Mouse (Mus musculus) kidney, postnatal 36 days (tissue): Measurements from ENCODE around the gene Fkbp6.

Experiments used
- DNase-seq, 2 experiments: peaks; one replicate each; pipeline ENCODE4 v3.0.0; 2021 to 2022; ENCODE audit warnings: mixed read lengths in 2 of 2

The Fkbp6 gene

GRCm38 (mm10) chr5:135351606-135352005, 1.8 kb upstream of the Fkbp6 start:
- no peak for DNase-seq

GRCm38 (mm10) chr5:135347511-135348011, 2.3 kb downstream of the Fkbp6 start:
- no peak for DNase-seq

GRCm38 (mm10) chr5:135346430-135346829, 3.4 kb downstream of the Fkbp6 start:
- DNase-seq: no peak

- peak in 1 of 2 experiments; percentile 27 for DNase-seq
Observed at GRCm38 (mm10) chr5:135345989-135346388, 3.9 kb downstream of the Fkbp6 start.

- peak; percentile 17 to 42 for DNase-seq
Observed at GRCm38 (mm10) chr5:135337575-135337974, 12.3 kb downstream of the Fkbp6 start.

GRCm38 (mm10) chr5:135331161-135331560, 18.7 kb downstream of the Fkbp6 start:
- DNase-seq: peak in 1 of 2 experiments; percentile 31

GRCm38 (mm10) chr5:135330201-135330600, 19.6 kb downstream of the Fkbp6 start:
- DNase-seq: no peak

- DNase-seq: no peak
Observed at GRCm38 (mm10) chr5:135329471-135329870, 20.4 kb downstream of the Fkbp6 start.

- DNase-seq: no peak
Observed at GRCm38 (mm10) chr5:135326121-135326659, 23.7 kb downstream of the Fkbp6 start.

GRCm38 (mm10) chr5:135322197-135322596, 27.6 kb downstream of the Fkbp6 start:
- DNase-seq: no peak

GRCm38 (mm10) chr5:135319856-135320255, 30.0 kb downstream of the Fkbp6 start:
- DNase-seq: peak in 1 of 2 experiments; percentile 29

GRCm38 (mm10) chr5:135316177-135316576, 33.7 kb downstream of the Fkbp6 start:
- no peak for DNase-seq

GRCm38 (mm10) chr5:135306321-135306965, 43.4 kb downstream of the Fkbp6 start:
- no peak for DNase-seq

- no peak for DNase-seq
Observed at GRCm38 (mm10) chr5:135302454-135302853, 47.4 kb downstream of the Fkbp6 start.

- no peak for DNase-seq
Observed at GRCm38 (mm10) chr5:135301916-135302315, 47.9 kb downstream of the Fkbp6 start.

GRCm38 (mm10) chr5:135292001-135292400, 57.8 kb downstream of the Fkbp6 start:
- no peak for DNase-seq

GRCm38 (mm10) chr5:135291193-135291592, 58.7 kb downstream of the Fkbp6 start:
- no peak for DNase-seq

GRCm38 (mm10) chr5:135290703-135291102, 59.1 kb downstream of the Fkbp6 start:
- no peak for DNase-seq

GRCm38 (mm10) chr5:135286926-135287325, 62.9 kb downstream of the Fkbp6 start:
- no peak for DNase-seq

- peak; percentile 76 to 90 for DNase-seq
Observed at GRCm38 (mm10) chr5:135286185-135286584, 63.7 kb downstream of the Fkbp6 start.

- no peak for DNase-seq
Observed at GRCm38 (mm10) chr5:135285211-135285610, 64.6 kb downstream of the Fkbp6 start.

- no peak for DNase-seq
Observed at GRCm38 (mm10) chr5:135280226-135280625, 69.6 kb downstream of the Fkbp6 start.

GRCm38 (mm10) chr5:135276597-135276996, 73.2 kb downstream of the Fkbp6 start:
- peak in 1 of 2 experiments; percentile 16 for DNase-seq

GRCm38 (mm10) chr5:135274663-135275396, 75.0 kb downstream of the Fkbp6 start:
- DNase-seq: no peak
